Mouse (Mus musculus) stomach, postnatal 0 days (tissue): Measurements from ENCODE around the gene Anapc7.
A peak's percentile ranks its signal among the peaks of the same experiment; 100 is the strongest.
"Not testable (repeated sequence)": the region's sequence is repeated elsewhere in the genome, so short reads cannot be mapped to it uniquely, and the experiment has no call there.

ENCODE experiments used
- CTCF ChIP-seq: IDR thresholded peaks from 2 replicates; pipeline ENCODE4 v1.5.1; 2016; ENCODE audit warnings: antibody characterized with exemption, low read depth, mild to moderate bottlenecking, moderate library complexity
- EP300 ChIP-seq: optimal IDR thresholded peaks from 2 replicates; pipeline ENCODE3; 2016; ENCODE audit warnings: antibody characterized with exemption

- peak; percentile 18; the same call in 1 of the 2 replicates for TF ChIP-seq CTCF
- TF ChIP-seq EP300, result not testable (repeated sequence)
Observed at GRCm38 (mm10) chr5:122486243-122486642, 64.8 kb downstream of the Anapc7 start.
